Mouse (Mus musculus) neural tube, embryonic 14.5 days (tissue): ENCODE measurements around the gene Clrn3. TPM values are rescaled to one million over a fixed set of nuclear protein-coding genes. Genes with fewer than 3 reads are reported as not detected.

Source experiments
- ATAC-seq: fragments of 200-750 bp; cut with Nextera tagmentation; 2 replicates; pipeline ENCODE4 v1.8.0; 2017; ENCODE audit warnings: low read depth, mild to moderate bottlenecking, moderate TSS enrichment, moderate library complexity
- H3K27ac ChIP-seq: fragments of 300-500 bp; sonication (generic); 2 replicates; pipeline ENCODE4 v1.5.1; 2014; ENCODE audit warnings: low read depth, mild to moderate bottlenecking, control low read depth, low read length, moderate library complexity, mixed read lengths
- H3K27me3 ChIP-seq: fragments of 300-500 bp; sonication (generic); 2 replicates; pipeline ENCODE4 v1.6.1; 2014; ENCODE audit warnings: low read length; ENCODE audit not compliant: control insufficient read depth, insufficient read depth
- H3K36me3 ChIP-seq: fragments of 300-500 bp; sonication (generic); 2 replicates; pipeline ENCODE4 v1.6.1; 2014; ENCODE audit warnings: low read length, mixed read lengths; ENCODE audit not compliant: control insufficient read depth, insufficient read depth
- H3K4me1 ChIP-seq: fragments of 300-500 bp; sonication (generic); 2 replicates; pipeline ENCODE4 v1.6.1; 2014; ENCODE audit warnings: low read length; ENCODE audit not compliant: control insufficient read depth, insufficient read depth
- H3K4me2 ChIP-seq: fragments of 300-500 bp; sonication (generic); 2 replicates; pipeline ENCODE4 v1.6.1; 2014; ENCODE audit warnings: mild to moderate bottlenecking, low read depth, low read length, control low read depth
- H3K4me3 ChIP-seq: fragments of 300-500 bp; sonication (generic); 2 replicates; pipeline ENCODE4 v1.5.1; 2014; ENCODE audit warnings: low read depth, low read length, control low read depth, mixed read lengths
- H3K9ac ChIP-seq: fragments of 300-500 bp; sonication (generic); replicated peaks from 2 replicates; pipeline ENCODE4 v1.6.1; 2014; ENCODE audit warnings: low read depth, mild to moderate bottlenecking, control low read depth, low read length, mixed read lengths
- H3K9me3 ChIP-seq: fragments of 300-500 bp; sonication (generic); 2 replicates; pipeline ENCODE4 v1.6.1; 2016; ENCODE audit warnings: low read length; ENCODE audit not compliant: control insufficient read depth
- WGBS: fragments of 180-500 bp; shearing (Covaris S2); extraction: QIAGEN DNeasy Blood & Tissue Kit; methylation state at CpG from one replicate; pipeline ENCODE4 v1.1.7; 2014; 5-methylcytosine and 5-hydroxymethylcytosine counted together
- polyA plus RNA-seq: library from polyadenylated mRNA; unstranded; fragments of >200 nt; fragmentation: Nextera tagmentation; extraction: Ambion mirVana; gene quantifications from 2 replicates; pipeline ENCODE4 v1.2.1, GENCODE M21; 2014

Clrn3 gene
- polyA plus RNA-seq, 1 experiment from 2014 or later = not detected

DNA sequence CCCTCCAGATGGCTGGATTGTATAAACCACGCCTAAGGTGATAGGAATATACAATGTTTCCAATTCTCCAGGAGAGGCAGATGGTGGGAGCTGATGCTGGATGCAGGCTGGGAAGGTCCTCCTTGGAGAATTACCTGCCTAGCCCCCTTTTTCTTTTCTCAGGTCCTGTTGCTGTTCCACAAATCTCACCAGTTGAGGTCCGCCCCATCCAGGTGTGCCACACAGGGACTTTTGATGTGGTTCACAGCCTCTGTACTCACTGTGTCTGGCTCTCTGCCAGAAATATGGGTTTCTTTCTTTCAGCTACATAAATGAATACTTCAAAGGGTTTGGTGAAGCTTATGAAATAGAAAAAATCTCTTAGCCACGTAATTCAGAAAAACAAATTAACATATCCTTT lies 13.8 kb upstream of the Clrn3 start:
- no peak overlapping the region for H3K4me2 ChIP-seq
- no peaks in the 10 kb centered on the region for H3K27me3 ChIP-seq
- ATAC-seq = no peak
- 87% methylated on average over 3 of the region's 3 CpGs for WGBS
- no peaks in the 10 kb centered on the region for H3K36me3 ChIP-seq
- no peak overlapping the region for H3K4me3 ChIP-seq
- H3K9me3 ChIP-seq = no peaks in the 10 kb centered on the region
- no peak overlapping the region for H3K27ac ChIP-seq
- H3K4me1 ChIP-seq = peaks cover 4% of the 10 kb centered on the region; the same call in 1 of the 2 replicates
- H3K9ac ChIP-seq = no peak overlapping the region

DNA sequence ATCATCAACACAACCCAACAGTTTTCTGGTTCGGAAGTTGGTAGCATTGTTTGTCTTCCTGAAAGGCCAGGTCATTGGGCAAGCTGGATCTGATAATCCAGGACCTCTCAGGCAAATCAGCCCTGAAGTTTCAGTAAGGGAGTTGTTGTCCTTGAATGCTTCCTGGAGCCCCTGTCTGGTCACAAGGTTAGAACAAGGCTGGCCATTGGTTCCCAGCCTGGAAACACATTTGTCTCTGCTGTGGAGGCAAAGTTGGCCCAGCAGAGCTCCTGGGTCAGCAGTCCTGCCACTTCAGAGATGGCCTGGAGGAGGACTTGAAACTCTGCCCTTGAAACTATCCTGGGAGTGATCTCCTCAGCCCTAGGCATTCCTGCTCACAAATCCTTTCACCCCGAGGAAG lies 11.0 kb upstream of the Clrn3 start:
- peak overlapping the region; percentile 63; the same call in 1 of the 2 replicates for H3K4me2 ChIP-seq
- WGBS = 91% methylated on average over 2 of the region's 2 CpGs
- peaks cover 4% of the 10 kb centered on the region; the same call in 1 of the 2 replicates for H3K4me1 ChIP-seq
- ATAC-seq = no peak
- H3K27me3 ChIP-seq = no peaks in the 10 kb centered on the region
- no peaks in the 10 kb centered on the region for H3K36me3 ChIP-seq
- H3K27ac ChIP-seq = no peak overlapping the region
- H3K4me3 ChIP-seq = no peak overlapping the region
- H3K9ac ChIP-seq = no peak overlapping the region
- no peaks in the 10 kb centered on the region for H3K9me3 ChIP-seq

DNA sequence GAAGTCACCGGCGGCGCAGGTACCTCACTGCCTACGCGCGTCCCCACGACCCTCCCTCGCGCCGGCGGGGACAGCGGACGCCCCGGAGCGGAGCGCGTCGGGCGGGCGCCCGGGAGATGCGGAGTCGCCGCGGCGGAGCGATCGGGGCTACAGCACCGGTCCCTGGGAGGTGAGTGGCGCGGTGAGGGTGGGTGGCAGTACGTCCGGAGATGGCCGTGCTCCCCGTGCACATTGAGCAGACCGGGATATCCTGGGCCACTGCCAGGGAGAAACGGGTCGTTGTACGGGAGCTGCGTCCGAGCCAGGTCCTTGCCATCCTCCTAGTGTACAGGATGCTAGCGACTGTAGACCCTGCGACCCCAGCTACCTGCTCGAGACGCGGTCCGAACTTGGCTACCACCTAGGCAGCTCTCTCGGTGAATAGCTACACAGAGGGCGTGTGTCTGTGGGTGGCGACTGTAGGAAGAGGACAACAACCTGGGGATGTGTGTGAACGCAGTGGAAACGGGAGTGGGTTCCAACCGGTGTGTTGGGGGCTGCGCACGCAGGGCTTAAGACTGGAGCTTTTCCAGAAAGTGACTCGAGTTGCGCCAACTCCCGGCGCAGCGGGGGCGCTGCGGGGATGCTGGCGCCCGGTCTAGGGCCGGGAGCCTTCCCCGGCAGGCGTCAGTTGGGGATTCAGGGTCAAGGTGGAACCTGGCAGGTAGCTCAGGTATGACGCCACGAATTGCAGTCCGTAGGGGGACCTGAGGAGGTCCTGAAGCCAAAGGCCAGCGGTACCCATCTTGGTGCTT lies 9.7 kb upstream of the Clrn3 start:
- peak overlapping the region; percentile 68 for H3K27ac ChIP-seq
- peak overlapping the region; percentile 72 for H3K9ac ChIP-seq
- peak; percentile 54 for ATAC-seq
- H3K4me3 ChIP-seq = peak overlapping the region; percentile 67
- no peaks in the 10 kb centered on the region for H3K9me3 ChIP-seq
- no peaks in the 10 kb centered on the region for H3K36me3 ChIP-seq
- H3K27me3 ChIP-seq = no peaks in the 10 kb centered on the region
- H3K4me2 ChIP-seq = peak overlapping the region; percentile 63
- peaks cover 4% of the 10 kb centered on the region; the same call in 1 of the 2 replicates for H3K4me1 ChIP-seq
- under 1% methylated on average over 71 of the region's 71 CpGs for WGBS

GRCm38 (mm10) chr7:135537341-135537901 lies 9.0 kb upstream of the Clrn3 start, which contains the start of gene Ptpre:
Gene Ptpre, plus strand, starts transcription at chr7:135537481.
- H3K9me3 ChIP-seq = no peaks in the 10 kb centered on the region
- H3K27ac ChIP-seq = peak within 1 kb of the TSS; percentile 68
- H3K9ac ChIP-seq = peak within 1 kb of the TSS; percentile 72
- H3K36me3 ChIP-seq = no peaks in the 10 kb centered on the region
- WGBS = 5% methylated on average over 28 of the region's 28 CpGs
- peak within 1 kb of the TSS; percentile 63 for H3K4me2 ChIP-seq
- H3K4me3 ChIP-seq = peak within 1 kb of the TSS; percentile 67
- peak; percentile 95 for ATAC-seq
- H3K27me3 ChIP-seq = no peaks in the 10 kb centered on the region
- H3K4me1 ChIP-seq = peaks cover 4% of the 10 kb centered on the region; the same call in 1 of the 2 replicates

DNA sequence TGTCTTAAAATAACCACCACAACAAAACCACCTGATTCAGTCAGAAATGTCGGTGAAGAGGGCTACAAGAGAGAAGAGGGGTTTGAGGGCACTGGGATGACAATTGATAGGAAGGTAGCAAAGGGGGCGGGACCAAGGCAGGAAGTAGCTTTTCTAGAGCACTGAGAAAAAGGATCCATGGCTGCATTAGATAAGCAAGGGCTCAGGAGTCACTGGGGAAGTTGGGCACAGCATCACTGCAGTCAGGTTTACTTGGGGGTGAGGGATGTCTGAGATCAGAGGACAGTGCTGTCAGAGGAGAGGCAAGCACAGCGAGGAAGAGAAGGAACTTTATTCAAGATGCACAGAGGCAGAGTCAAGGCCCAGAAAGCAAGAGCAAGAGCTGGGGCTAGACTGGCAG lies 7.5 kb upstream of the Clrn3 start:
- Histone ChIP-seq H3K4me3 (no peak overlapping the region), H3K9me3 (no peaks in the 10 kb centered on the region), H3K9ac (no peak overlapping the region), H3K27me3 (no peaks in the 10 kb centered on the region), H3K4me2 (no peak overlapping the region), H3K27ac (no peak overlapping the region), H3K36me3 (no peaks in the 10 kb centered on the region), H3K4me1 (peaks cover 4% of the 10 kb centered on the region; the same call in 1 of the 2 replicates)
- 88% methylated on average over 3 of the region's 3 CpGs for WGBS
- ATAC-seq = no peak

- no peaks in the 10 kb centered on the region for H3K27me3 ChIP-seq
- no peak overlapping the region for H3K9ac ChIP-seq
- H3K4me3 ChIP-seq = no peak overlapping the region
- no peaks in the 10 kb centered on the region for H3K36me3 ChIP-seq
- H3K9me3 ChIP-seq = no peaks in the 10 kb centered on the region
- no peak overlapping the region for H3K4me2 ChIP-seq
- H3K4me1 ChIP-seq = peaks cover 4% of the 10 kb centered on the region; the same call in 1 of the 2 replicates
- ATAC-seq = no peak
- 61% methylated on average over 2 of the region's 2 CpGs for WGBS
- no peak overlapping the region for H3K27ac ChIP-seq
Observed at GRCm38 (mm10) chr7:135534548-135535189, 6.2 kb upstream of the Clrn3 start.

DNA sequence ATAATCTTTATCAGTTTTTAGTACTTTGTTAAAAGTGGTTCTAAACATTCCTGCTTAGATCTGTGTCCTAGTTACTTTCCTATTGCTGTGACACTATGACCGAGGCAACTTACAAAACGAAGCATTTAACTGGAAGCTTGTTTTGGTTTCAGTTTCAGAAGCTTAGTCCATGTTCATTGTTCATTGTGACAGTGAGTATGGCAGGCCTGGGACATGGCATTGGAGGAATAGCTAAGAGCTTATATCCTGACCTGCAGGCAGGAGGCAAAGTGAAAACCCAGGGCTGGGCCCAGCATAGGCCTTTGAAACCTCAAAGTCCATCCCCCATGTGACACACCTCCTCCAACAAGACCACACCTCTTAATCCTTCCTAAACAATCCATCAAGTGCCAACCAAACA lies 614 bp upstream of the Clrn3 start:
- Histone ChIP-seq H3K27me3 (no peaks in the 10 kb centered on the region), H3K9me3 (no peaks in the 10 kb centered on the region), H3K27ac (no peak overlapping the region), H3K4me3 (no peak overlapping the region), H3K9ac (no peak overlapping the region), H3K36me3 (no peaks in the 10 kb centered on the region), H3K4me2 (no peak overlapping the region), H3K4me1 (no peaks in the 10 kb centered on the region)
- ATAC-seq = no peak
- WGBS = 94% methylated on average over 2 of the region's 2 CpGs

GRCm38 (mm10) chr7:135527169-135527568 lies 1.3 kb downstream of the Clrn3 start:
- Histone ChIP-seq H3K4me1 (no peaks in the 10 kb centered on the region), H3K27ac (no peak overlapping the region), H3K9ac (no peak overlapping the region), H3K4me2 (no peak overlapping the region), H3K36me3 (no peaks in the 10 kb centered on the region), H3K9me3 (no peaks in the 10 kb centered on the region), H3K27me3 (no peaks in the 10 kb centered on the region), H3K4me3 (no peak overlapping the region)
- no peak for ATAC-seq
- 74% methylated on average over 3 of the region's 3 CpGs for WGBS
